Mouse (Mus musculus): ENCODE measurements around the gene Mmab. TPM values are rescaled to one million over a fixed set of nuclear protein-coding genes. Genes with fewer than 3 reads are reported as not detected.

Gene Mmab
- polyA plus RNA-seq, 1 experiment from 2014 or later: 26.1 TPM

DNA sequence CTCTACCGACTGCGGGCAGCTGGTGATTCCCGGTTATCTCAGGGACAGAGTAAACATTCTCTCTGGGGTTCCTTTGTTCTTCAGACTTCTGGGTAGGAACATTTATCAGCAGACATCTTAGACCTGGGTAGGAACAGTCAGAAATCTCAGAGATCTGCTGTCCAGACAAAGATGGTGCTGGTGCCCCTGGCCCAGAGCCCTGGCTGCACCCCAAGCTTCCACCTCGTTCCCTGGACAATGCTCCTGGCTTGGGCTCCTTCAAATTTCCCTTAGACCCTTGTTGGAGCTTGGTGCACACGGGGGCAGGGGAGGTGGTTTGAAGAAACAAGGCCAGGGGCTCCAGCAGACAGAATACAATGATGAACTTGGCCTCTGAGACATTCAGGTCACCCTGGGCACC is 21.3 kb downstream of the Mmab start:
- Histone ChIP-seq H3K9me3 (ENCODE audit: control insufficient read depth, low read length) (no peaks in the 10 kb centered on the region), H3K4me1 (ENCODE audit: control insufficient read depth, insufficient read depth, low read length) (no peaks in the 10 kb centered on the region), H3K36me3 (ENCODE audit: control insufficient read depth, insufficient read depth, low read length) (peaks cover 40% of the 10 kb centered on the region), H3K4me3 (ENCODE audit: low read depth, low read length) (no peak overlapping the region), H3K27me3 (replicated peaks; ENCODE audit: control insufficient read depth, insufficient read depth, low read length) (no peaks in the 10 kb centered on the region), H3K4me2 (ENCODE audit: low read depth, low read length) (no peak overlapping the region), H3K9ac (ENCODE audit: low read depth, low read length) (no peak overlapping the region), H3K27ac (replicated peaks; ENCODE audit: low read depth, low read length) (no peak overlapping the region)
- WGBS: 51% methylated on average over 5 of the region's 5 CpGs
- DNase-seq (ENCODE audit: low spot score) (no peak), ATAC-seq (ENCODE audit: low read depth) (no peak)

DNA sequence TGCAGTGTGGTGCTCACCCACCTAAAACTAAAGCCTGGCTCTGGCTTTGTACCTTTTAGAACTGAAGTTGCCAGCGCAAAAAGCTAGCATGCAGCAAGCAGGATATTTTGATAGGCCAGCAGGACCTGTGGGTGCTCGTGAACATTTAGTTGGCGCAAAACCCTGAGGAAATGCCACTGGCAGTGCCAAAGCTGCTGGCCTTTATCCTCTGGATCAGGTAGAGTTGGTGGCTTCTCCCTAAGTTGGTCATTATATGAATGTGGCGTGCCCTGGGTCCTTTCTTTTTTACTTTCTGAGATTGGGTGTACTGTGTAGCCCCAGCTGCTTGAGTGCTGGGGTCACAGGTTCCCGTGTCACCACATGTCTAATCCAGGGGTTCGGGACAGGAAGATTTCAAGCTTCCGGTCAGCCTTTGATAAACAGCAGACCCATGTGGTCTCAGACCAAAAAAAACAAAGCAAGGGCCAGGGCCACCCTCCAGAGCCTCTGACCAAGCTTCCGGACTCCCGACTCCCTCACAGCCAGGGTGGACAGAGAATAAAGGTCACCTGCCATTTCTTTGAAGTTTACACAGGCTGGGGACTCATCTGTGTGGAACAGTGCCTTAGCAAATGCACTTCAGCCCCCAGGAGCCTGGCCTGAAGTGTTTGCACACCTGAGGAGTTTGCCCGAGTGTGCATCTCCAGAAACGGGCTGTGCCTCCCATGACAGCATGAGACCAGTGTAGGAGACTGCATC is 22.1 kb downstream of the Mmab start:
- 68% methylated on average over 11 of the region's 11 CpGs for WGBS
- no peaks in the 10 kb centered on the region for H3K9me3 ChIP-seq (ENCODE audit: control insufficient read depth, low read length)
- H3K4me1 ChIP-seq (ENCODE audit: control insufficient read depth, insufficient read depth, low read length): no peaks in the 10 kb centered on the region
- no peak overlapping the region for H3K4me3 ChIP-seq (ENCODE audit: low read depth, low read length)
- DNase-seq (ENCODE audit: low spot score) (no peak), ATAC-seq (ENCODE audit: low read depth) (no peak)
- no peaks in the 10 kb centered on the region for H3K27me3 ChIP-seq (replicated peaks; ENCODE audit: control insufficient read depth, insufficient read depth, low read length)
- H3K9ac ChIP-seq (ENCODE audit: low read depth, low read length): no peak overlapping the region
- peaks cover 48% of the 10 kb centered on the region for H3K36me3 ChIP-seq (ENCODE audit: control insufficient read depth, insufficient read depth, low read length)
- no peak overlapping the region for H3K27ac ChIP-seq (replicated peaks; ENCODE audit: low read depth, low read length)
- H3K4me2 ChIP-seq (ENCODE audit: low read depth, low read length): no peak overlapping the region

DNA sequence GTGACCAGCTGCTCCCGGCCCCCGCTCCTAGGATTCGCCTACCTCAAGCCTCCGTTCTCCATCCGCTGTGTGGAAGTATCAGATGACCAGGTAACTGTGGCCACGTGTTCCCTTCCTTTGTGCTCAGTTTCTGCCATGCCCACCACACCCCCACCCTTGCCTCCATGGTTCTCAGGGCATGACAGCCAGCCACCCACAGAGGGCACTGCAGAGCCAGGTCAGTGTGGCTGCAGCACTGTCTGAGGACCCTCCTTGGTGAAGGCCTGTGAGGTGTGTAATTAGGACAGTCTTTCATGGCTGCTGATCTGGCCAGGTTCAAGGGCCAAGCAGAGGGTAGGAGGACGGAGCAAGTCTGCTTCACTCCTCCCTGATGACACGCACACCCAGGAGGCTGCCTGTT is 25.3 kb downstream of the Mmab start:
- no peak overlapping the region for H3K4me2 ChIP-seq (ENCODE audit: low read depth, low read length)
- H3K4me3 ChIP-seq (ENCODE audit: low read depth, low read length): no peak overlapping the region
- no peaks in the 10 kb centered on the region for H3K9me3 ChIP-seq (ENCODE audit: control insufficient read depth, low read length)
- no peaks in the 10 kb centered on the region for H3K27me3 ChIP-seq (replicated peaks; ENCODE audit: control insufficient read depth, insufficient read depth, low read length)
- H3K9ac ChIP-seq (ENCODE audit: low read depth, low read length): no peak overlapping the region
- WGBS: 82% methylated on average over 8 of the region's 8 CpGs
- H3K4me1 ChIP-seq (ENCODE audit: control insufficient read depth, insufficient read depth, low read length): no peaks in the 10 kb centered on the region
- peak; percentile 26; the same call in 1 of the 2 replicates for ATAC-seq (ENCODE audit: low read depth)
- no peak for DNase-seq (ENCODE audit: low spot score)
- peaks cover 80% of the 10 kb centered on the region for H3K36me3 ChIP-seq (ENCODE audit: control insufficient read depth, insufficient read depth, low read length)
- H3K27ac ChIP-seq (replicated peaks; ENCODE audit: low read depth, low read length): no peak overlapping the region

DNA sequence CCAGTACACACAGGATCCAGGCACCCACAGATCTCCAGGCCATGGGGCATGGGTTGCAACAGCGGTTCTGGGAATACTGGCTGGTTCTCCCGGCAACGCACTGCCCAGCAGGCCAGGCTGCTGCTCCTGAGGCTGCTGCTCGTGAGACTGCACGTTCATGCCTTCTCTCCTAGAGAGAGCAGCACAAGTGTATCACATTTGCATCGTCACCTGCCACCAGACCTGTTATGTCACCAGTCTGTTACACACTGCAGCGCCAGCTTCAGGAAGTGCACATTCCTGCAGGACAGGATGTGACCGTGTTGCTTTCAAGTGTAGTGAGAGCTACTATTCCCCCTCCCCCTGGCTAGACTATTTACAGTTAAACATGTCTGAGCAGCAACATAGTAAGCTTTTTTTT is 27.0 kb downstream of the Mmab start:
- ATAC-seq (ENCODE audit: low read depth) (no peak), DNase-seq (ENCODE audit: low spot score) (no peak)
- Histone ChIP-seq H3K27ac (replicated peaks; ENCODE audit: low read depth, low read length) (no peak overlapping the region), H3K4me2 (ENCODE audit: low read depth, low read length) (no peak overlapping the region), H3K9ac (ENCODE audit: low read depth, low read length) (no peak overlapping the region), H3K36me3 (ENCODE audit: control insufficient read depth, insufficient read depth, low read length) (peaks cover 97% of the 10 kb centered on the region), H3K27me3 (replicated peaks; ENCODE audit: control insufficient read depth, insufficient read depth, low read length) (no peaks in the 10 kb centered on the region), H3K9me3 (ENCODE audit: control insufficient read depth, low read length) (no peaks in the 10 kb centered on the region), H3K4me3 (ENCODE audit: low read depth, low read length) (no peak overlapping the region), H3K4me1 (ENCODE audit: control insufficient read depth, insufficient read depth, low read length) (no peaks in the 10 kb centered on the region)
- WGBS: 80% methylated on average over 7 of the region's 8 CpGs

DNA sequence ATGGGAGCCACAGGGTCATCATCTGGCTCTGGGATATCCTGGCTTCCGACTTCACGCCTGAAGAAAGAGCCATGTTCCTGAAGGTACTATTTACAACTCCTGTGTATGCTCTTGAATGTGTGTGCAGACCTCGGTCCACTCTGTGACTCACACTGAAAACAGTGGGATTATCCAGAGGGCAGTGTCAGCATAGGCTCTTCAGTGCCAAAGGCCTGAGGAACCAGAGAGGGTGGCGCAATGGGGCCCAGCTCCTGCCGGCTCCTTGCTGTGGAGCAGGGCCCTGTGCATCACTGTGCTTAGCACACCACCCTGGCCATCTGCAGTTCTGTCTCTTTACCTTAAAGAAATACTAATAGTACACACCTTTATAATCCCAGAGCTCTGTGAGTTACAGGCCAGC is 28.3 kb downstream of the Mmab start:
- no peaks in the 10 kb centered on the region for H3K27me3 ChIP-seq (replicated peaks; ENCODE audit: control insufficient read depth, insufficient read depth, low read length)
- no peaks in the 10 kb centered on the region for H3K4me1 ChIP-seq (ENCODE audit: control insufficient read depth, insufficient read depth, low read length)
- no peak overlapping the region for H3K27ac ChIP-seq (replicated peaks; ENCODE audit: low read depth, low read length)
- no peaks in the 10 kb centered on the region for H3K9me3 ChIP-seq (ENCODE audit: control insufficient read depth, low read length)
- DNase-seq (ENCODE audit: low spot score): no peak
- no peak overlapping the region for H3K9ac ChIP-seq (ENCODE audit: low read depth, low read length)
- 89% methylated on average over 5 of the region's 5 CpGs for WGBS
- ATAC-seq (ENCODE audit: low read depth): no peak
- peaks cover 100% of the 10 kb centered on the region for H3K36me3 ChIP-seq (ENCODE audit: control insufficient read depth, insufficient read depth, low read length)
- no peak overlapping the region for H3K4me3 ChIP-seq (ENCODE audit: low read depth, low read length)
- H3K4me2 ChIP-seq (ENCODE audit: low read depth, low read length): no peak overlapping the region

DNA sequence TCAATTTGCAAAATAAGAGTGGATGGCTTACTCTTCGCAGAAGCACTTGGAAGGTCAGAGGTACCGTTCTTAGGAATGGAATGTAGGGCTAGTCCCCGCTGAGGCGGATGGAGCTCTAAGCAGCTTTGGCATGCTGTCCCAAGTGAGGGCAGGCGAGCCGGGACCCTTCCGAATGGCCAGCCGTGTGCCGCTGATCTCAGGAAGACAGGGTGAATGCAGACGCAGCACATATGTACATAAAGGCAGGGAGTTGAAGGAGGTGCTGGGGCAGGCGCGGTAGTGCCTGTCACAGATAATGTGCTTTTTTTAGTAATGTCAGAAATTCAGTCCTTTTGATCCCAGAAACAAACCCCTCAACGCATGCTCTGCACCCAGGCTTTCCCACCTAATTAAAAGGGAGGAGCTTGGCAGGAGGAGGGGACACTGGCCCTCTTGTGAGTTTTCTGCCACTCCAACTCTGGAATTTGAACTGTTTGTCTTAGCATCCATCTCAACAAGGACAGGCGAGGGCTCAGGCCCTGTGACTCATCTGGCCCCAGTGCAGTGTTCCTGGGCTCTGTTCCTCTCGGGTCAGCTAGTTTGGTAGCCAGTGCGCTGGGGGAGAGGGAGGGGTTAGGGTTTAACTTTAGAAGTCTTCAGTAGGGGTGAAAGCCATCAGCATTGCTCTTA is 30.7 kb downstream of the Mmab start:
- Histone ChIP-seq H3K27me3 (replicated peaks; ENCODE audit: control insufficient read depth, insufficient read depth, low read length) (no peaks in the 10 kb centered on the region), H3K4me3 (ENCODE audit: low read depth, low read length) (no peak overlapping the region), H3K9me3 (ENCODE audit: control insufficient read depth, low read length) (no peaks in the 10 kb centered on the region), H3K36me3 (ENCODE audit: control insufficient read depth, insufficient read depth, low read length) (peaks cover 100% of the 10 kb centered on the region), H3K9ac (ENCODE audit: low read depth, low read length) (no peak overlapping the region), H3K4me2 (ENCODE audit: low read depth, low read length) (no peak overlapping the region), H3K4me1 (ENCODE audit: control insufficient read depth, insufficient read depth, low read length) (no peaks in the 10 kb centered on the region), H3K27ac (replicated peaks; ENCODE audit: low read depth, low read length) (no peak overlapping the region)
- 66% methylated on average over 16 of the region's 16 CpGs for WGBS
- ATAC-seq (ENCODE audit: low read depth): no peak
- DNase-seq (ENCODE audit: low spot score): no peak

DNA sequence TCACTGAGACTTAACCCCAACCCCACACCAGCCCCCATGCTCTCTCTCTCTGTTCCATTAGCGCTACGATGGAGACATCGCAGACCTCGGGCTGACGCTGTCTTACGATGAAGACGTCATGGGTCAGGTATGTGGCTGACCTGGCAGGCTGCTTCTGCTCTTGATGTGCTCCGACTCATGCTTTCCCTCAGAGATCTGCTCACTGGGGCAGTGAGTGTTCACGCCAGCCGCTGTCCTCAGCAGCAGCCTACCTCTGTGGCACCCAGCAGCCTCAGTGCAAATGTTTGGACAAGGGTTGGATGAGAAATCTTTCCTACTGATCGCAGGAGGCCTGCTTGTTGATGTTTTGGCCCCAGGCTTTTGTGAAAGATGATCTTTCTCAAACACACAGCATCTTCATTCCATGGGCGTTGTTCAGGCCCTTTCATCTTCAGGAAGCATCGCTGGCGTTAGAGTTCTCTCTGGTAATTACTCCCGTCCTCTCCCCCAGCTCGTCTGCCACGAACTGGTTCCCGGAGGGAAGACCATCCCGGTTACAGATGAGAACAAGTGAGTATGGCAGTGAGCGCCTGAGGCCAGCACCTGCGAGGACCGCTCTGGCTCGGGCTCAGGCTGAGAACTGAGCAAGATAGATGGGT is 31.4 kb downstream of the Mmab start:
- DNase-seq (ENCODE audit: low spot score): peak; percentile 51
- no peak overlapping the region for H3K9ac ChIP-seq (ENCODE audit: low read depth, low read length)
- H3K27ac ChIP-seq (replicated peaks; ENCODE audit: low read depth, low read length): no peak overlapping the region
- H3K9me3 ChIP-seq (ENCODE audit: control insufficient read depth, low read length): no peaks in the 10 kb centered on the region
- 68% methylated on average over 23 of the region's 23 CpGs for WGBS
- no peak overlapping the region for H3K4me2 ChIP-seq (ENCODE audit: low read depth, low read length)
- no peak overlapping the region for H3K4me3 ChIP-seq (ENCODE audit: low read depth, low read length)
- H3K27me3 ChIP-seq (replicated peaks; ENCODE audit: control insufficient read depth, insufficient read depth, low read length): no peaks in the 10 kb centered on the region
- H3K4me1 ChIP-seq (ENCODE audit: control insufficient read depth, insufficient read depth, low read length): no peaks in the 10 kb centered on the region
- peak; percentile 56; the same call in 1 of the 2 replicates for ATAC-seq (ENCODE audit: low read depth)
- peaks cover 100% of the 10 kb centered on the region for H3K36me3 ChIP-seq (ENCODE audit: control insufficient read depth, insufficient read depth, low read length)

DNA sequence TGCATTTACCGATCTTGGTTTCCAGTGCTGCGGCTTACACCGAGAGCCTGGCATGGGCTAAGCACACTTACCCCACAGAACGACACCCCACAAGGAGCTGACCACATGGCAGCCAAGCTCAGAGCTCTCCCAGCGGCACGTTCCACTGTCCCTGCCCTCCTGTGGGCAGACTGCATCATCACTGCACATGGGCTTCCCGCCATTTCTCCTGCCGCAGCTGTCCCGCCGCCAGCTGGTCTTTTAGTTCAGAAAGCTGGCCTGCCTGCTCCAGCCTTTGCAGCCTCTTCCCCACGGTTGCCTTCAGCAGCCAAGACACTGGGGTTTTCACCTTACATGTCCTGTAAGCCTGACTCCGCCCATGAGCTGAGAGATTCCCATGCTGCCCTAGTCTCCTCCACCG is 33.4 kb downstream of the Mmab start:
- Histone ChIP-seq H3K4me3 (ENCODE audit: low read depth, low read length) (no peak overlapping the region), H3K4me1 (ENCODE audit: control insufficient read depth, insufficient read depth, low read length) (no peaks in the 10 kb centered on the region), H3K27me3 (replicated peaks; ENCODE audit: control insufficient read depth, insufficient read depth, low read length) (no peaks in the 10 kb centered on the region), H3K4me2 (ENCODE audit: low read depth, low read length) (no peak overlapping the region), H3K9me3 (ENCODE audit: control insufficient read depth, low read length) (no peaks in the 10 kb centered on the region), H3K36me3 (ENCODE audit: control insufficient read depth, insufficient read depth, low read length) (peaks cover 100% of the 10 kb centered on the region), H3K27ac (replicated peaks; ENCODE audit: low read depth, low read length) (no peak overlapping the region), H3K9ac (ENCODE audit: low read depth, low read length) (no peak overlapping the region)
- 86% methylated on average over 13 of the region's 13 CpGs for WGBS
- peak; percentile 21 for DNase-seq (ENCODE audit: low spot score)
- ATAC-seq (ENCODE audit: low read depth): no peak

All from embryonic facial prominence, embryonic 14.5 days (tissue).